Mouse (Mus musculus) small intestine, adult 2 months (tissue): ENCODE measurements at regions not wholly inside any gene's neighbourhood (a gene's known extent, or its start where the extent isn't known, plus 50 kb on each side); places are given as distances from the start of the nearest gene placed in this dataset.
A peak's percentile ranks its signal among the peaks of the same experiment; 100 is the strongest.

ENCODE experiments used
- H3K27ac ChIP-seq: fragments of 200-500 bp; 2 replicates; pipeline ENCODE4 v1.5.1; 2012; ENCODE audit warnings: low read depth, low read length, control low read depth, inconsistent platforms; ENCODE audit not compliant: insufficient read depth
- H3K27me3 ChIP-seq: fragments of 200-500 bp; 2 replicates; pipeline ENCODE4 v1.6.1; 2012; ENCODE audit warnings: mild to moderate bottlenecking, moderate library complexity, low read length, inconsistent platforms; ENCODE audit not compliant: control insufficient read depth, insufficient read depth
- H3K36me3 ChIP-seq: fragments of 200-500 bp; 2 replicates; pipeline ENCODE4 v1.6.1; 2012; ENCODE audit warnings: mild to moderate bottlenecking, low read length, control low read depth, inconsistent platforms; ENCODE audit not compliant: control insufficient read depth, insufficient read depth
- H3K4me1 ChIP-seq: fragments of 200-500 bp; 2 replicates; pipeline ENCODE4 v1.6.1; 2012; ENCODE audit warnings: low read length, inconsistent platforms, mixed read lengths; ENCODE audit not compliant: control insufficient read depth, insufficient read depth, insufficient read length
- H3K4me3 ChIP-seq: fragments of 200-500 bp; 2 replicates; pipeline ENCODE4 v1.5.1; 2012; ENCODE audit warnings: low read depth, mild to moderate bottlenecking, control low read depth, inconsistent platforms, low read length, moderate library complexity
- CTCF ChIP-seq: fragments of 200-500 bp; IDR thresholded peaks from 2 replicates; pipeline ENCODE4 v1.5.1; 2012; ENCODE audit warnings: low read depth, mild to moderate bottlenecking, control low read depth, inconsistent platforms, low read length, moderate library complexity, mixed read lengths; ENCODE audit not compliant: insufficient replicate concordance, insufficient read length; ENCODE audit errors: extremely low read depth
- POLR2A ChIP-seq: fragments of 200-500 bp; IDR thresholded peaks from 2 replicates; pipeline ENCODE4 v1.6.1; 2012; ENCODE audit warnings: low read depth, mild to moderate bottlenecking, control low read depth, inconsistent platforms, low read length, moderate library complexity
- WGBS: fragments of 180-500 bp; shearing (Covaris S2); methylation state at CpG from one replicate; pipeline ENCODE4 v1.1.7; 2018; 5-methylcytosine and 5-hydroxymethylcytosine counted together

- Histone ChIP-seq H3K36me3 (no peaks in the 10 kb centered on the region), H3K4me3 (no peak overlapping the region), H3K27ac (no peak overlapping the region), H3K27me3 (no peaks in the 10 kb centered on the region), H3K4me1 (no peaks in the 10 kb centered on the region)
- no peak for TF ChIP-seq POLR2A
- peak; percentile 91 for TF ChIP-seq CTCF
- WGBS: 18% methylated on average over 16 of the region's 16 CpGs
Observed at GRCm38 (mm10) chr9:111918275-111918940, 228.3 kb upstream of the Stac start.

DNA sequence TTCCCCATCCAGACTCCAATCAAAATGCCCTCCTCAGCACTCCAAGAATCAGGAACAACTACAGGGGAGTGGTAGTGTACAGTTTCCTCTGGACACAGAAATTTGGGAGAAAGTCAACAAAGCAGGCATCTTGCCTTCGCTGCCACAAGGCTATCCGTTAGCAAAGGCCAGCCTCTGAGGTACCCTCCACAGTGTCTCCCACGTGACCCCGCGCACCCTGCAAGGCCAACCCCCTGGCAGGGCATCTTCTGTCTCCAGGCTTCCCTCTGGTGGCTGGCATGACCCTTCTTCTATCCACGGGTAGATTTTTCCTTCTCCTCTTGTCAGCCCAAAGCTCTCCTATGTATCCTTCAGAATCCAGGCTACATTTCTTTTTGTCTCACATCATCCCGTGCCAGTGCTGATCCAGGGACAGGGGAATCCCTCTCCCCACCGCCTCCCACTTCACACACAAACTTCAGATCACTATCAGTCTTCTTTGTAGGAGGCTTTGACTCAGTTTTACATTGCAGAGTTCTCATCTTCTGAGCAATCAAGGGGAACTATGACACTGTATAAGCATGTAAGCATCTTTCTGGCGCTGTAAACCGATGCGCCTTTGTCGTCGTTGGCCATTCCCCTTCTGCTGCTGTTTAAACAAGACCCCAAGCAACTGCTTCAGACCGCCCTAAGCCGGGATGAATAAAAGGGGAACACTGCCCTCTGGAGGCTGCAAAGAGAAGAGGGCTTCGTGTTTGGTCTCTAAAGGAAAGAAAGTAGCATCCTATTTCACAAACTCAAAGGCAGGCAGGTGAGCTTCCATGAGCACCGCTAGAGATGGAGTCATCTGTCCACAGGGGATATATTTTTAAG lies 226.8 kb upstream of the Stac start:
- no peaks in the 10 kb centered on the region for H3K36me3 ChIP-seq
- H3K27ac ChIP-seq: no peak overlapping the region
- WGBS: 36% methylated on average over 17 of the region's 17 CpGs
- H3K4me3 ChIP-seq: no peak overlapping the region
- no peaks in the 10 kb centered on the region for H3K27me3 ChIP-seq
- no peaks in the 10 kb centered on the region for H3K4me1 ChIP-seq
- TF ChIP-seq POLR2A (no peak), CTCF (peak; percentile 56; the same call in 1 of the 2 replicates)

DNA sequence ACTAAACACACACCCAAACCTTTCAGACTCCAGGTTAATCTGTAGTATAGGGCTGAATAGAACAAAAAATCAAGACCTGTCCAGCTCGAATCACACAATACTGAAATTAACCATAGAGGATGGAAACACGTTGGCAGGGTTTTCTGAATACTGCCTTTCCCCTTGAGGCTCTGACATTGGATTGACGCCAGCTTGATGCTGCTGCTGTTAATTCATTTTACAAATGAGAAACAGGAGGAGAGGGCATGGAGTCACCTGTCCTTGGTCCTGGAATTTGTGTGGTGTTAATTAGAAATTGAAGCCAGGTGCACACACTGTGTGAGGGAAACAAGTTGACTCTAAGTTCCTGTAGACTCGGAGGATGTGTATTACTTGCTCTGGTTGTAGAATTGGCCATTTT lies 218.7 kb upstream of the Stac start:
- no peak for TF ChIP-seq POLR2A
- Histone ChIP-seq H3K4me1 (no peaks in the 10 kb centered on the region), H3K27me3 (no peaks in the 10 kb centered on the region), H3K36me3 (no peaks in the 10 kb centered on the region), H3K4me3 (no peak overlapping the region), H3K27ac (no peak overlapping the region)
- 56% methylated on average over 4 of the region's 4 CpGs for WGBS

DNA sequence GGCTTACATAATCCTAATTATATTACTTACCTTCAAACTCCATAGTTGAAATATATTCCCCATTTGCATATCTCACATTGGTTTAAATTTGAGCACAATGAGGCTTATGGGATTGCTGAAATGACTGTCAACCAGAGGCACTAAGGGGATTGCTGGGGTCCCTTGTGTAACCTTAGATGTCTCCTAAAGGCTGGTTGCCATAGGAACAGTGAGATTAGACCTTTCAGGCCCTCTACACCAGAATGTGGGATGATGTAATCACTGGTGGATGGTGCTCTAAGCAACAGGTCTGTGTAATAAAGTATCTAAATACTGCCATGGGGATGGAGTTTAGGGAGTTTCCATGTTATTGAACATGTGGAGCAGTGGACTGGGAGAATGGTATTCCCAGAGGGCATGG lies 210.0 kb upstream of the Stac start:
- H3K4me3 ChIP-seq: no peak overlapping the region
- H3K27ac ChIP-seq: no peak overlapping the region
- no peaks in the 10 kb centered on the region for H3K4me1 ChIP-seq
- no peaks in the 10 kb centered on the region for H3K36me3 ChIP-seq
- TF ChIP-seq CTCF: no peak
- no peak for TF ChIP-seq POLR2A
- no peaks in the 10 kb centered on the region for H3K27me3 ChIP-seq

DNA sequence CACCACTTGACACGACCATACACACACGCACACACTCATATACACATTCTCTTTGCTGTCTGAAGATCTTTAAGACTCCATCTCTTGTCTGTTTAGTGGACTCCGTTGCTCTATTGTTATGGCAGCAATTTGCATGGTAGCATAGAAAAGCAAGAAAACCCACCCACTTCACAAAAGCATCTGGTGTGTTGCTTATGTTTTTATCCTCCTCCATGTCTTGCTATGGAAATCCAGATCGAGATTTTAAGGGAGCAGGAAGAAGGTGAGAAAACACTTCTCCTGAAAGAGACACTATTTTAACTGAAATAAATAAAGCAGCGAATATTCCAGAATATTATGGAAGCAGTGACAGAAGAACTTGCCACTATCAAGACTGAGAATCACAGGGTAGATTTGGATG lies 207.5 kb upstream of the Stac start:
- no peak overlapping the region for H3K27ac ChIP-seq
- no peak overlapping the region for H3K4me3 ChIP-seq
- TF ChIP-seq CTCF (no peak), POLR2A (no peak)
- no peaks in the 10 kb centered on the region for H3K4me1 ChIP-seq
- H3K36me3 ChIP-seq: no peaks in the 10 kb centered on the region
- H3K27me3 ChIP-seq: no peaks in the 10 kb centered on the region
- WGBS: 74% methylated on average over 5 of the region's 5 CpGs

DNA sequence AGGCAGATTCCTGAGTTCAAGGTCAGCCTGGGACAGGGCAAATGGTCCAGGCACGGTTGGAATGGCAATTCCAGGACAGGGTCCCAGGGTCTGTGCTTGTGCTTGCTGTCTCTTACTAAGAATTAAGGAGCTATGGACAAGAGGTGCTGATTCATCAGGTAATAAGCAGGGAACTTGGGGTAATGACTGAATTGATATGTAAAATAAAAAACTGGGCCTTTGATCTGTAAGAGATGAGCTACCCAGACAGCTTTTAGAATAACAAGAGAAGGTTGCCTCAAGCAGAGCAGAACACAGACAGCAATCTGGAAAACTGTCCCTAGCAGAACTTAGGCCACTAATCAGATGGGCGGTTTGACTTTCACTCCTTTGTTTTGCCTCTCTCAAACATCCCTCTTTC lies 189.6 kb upstream of the Stac start:
- Histone ChIP-seq H3K27me3 (no peaks in the 10 kb centered on the region), H3K36me3 (no peaks in the 10 kb centered on the region), H3K4me3 (no peak overlapping the region), H3K27ac (no peak overlapping the region), H3K4me1 (no peaks in the 10 kb centered on the region)
- TF ChIP-seq CTCF (no peak), POLR2A (no peak)
- WGBS: 76% methylated on average over 2 of the region's 2 CpGs

DNA sequence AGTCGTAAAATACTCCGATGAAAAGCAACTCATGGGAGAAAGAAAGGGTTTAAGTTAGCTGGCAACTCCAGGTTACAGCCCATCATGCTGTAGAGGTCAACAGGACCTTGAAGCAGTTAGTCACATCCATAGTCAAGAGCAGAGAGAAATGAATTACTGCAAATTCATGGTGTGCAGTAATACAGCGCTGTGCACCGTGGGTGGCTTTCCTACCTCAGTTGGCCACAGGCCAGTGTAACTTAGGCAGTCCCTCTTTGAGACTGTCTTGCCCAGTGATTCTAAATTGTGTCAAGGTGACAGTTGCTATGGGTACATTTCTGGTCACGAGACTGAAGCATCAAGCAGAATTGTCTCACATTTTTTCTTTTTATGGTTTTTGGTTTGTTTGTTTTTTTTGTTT lies 186.7 kb upstream of the Stac start:
- H3K27ac ChIP-seq: no peak overlapping the region
- no peaks in the 10 kb centered on the region for H3K27me3 ChIP-seq
- no peak overlapping the region for H3K4me3 ChIP-seq
- 82% methylated on average over 5 of the region's 5 CpGs for WGBS
- H3K4me1 ChIP-seq: no peaks in the 10 kb centered on the region
- no peak for TF ChIP-seq CTCF
- no peak for TF ChIP-seq POLR2A
- H3K36me3 ChIP-seq: no peaks in the 10 kb centered on the region
